Mouse (Mus musculus) lung, postnatal 0 days (tissue): ENCODE results near the gene Nup214. TPM values are rescaled to one million over a fixed set of nuclear protein-coding genes. Genes with fewer than 3 reads are reported as not detected.

ENCODE experiments used
- ATAC-seq: fragments of 200-750 bp; cut with Nextera tagmentation; 2 replicates; pipeline ENCODE4 v1.8.0; 2017; ENCODE audit warnings: moderate library complexity
- DNase-seq: peaks from one replicate; pipeline ENCODE4 v3.0.0-alpha.2; 2016; ENCODE audit warnings: low spot score
- H3K27ac ChIP-seq: fragments of 300-500 bp; sonication (generic); 2 replicates; pipeline ENCODE4 v1.5.1; 2014; ENCODE audit warnings: antibody characterized with exemption, mild to moderate bottlenecking, low read length, mixed read lengths
- H3K27me3 ChIP-seq: fragments of 300-500 bp; sonication (generic); replicated peaks from 2 replicates; pipeline ENCODE4 v1.6.1; 2014; ENCODE audit warnings: low read length, mixed read lengths; ENCODE audit not compliant: insufficient read depth
- H3K36me3 ChIP-seq: fragments of 300-500 bp; sonication (generic); 2 replicates; pipeline ENCODE4 v1.6.1; 2014; ENCODE audit warnings: low read length, mixed read lengths; ENCODE audit not compliant: insufficient read depth
- H3K4me1 ChIP-seq: fragments of 300-500 bp; sonication (generic); 2 replicates; pipeline ENCODE4 v1.6.1; 2014; ENCODE audit warnings: antibody characterized with exemption, low read depth, low read length, mixed read lengths; ENCODE audit not compliant: insufficient read depth
- H3K4me2 ChIP-seq: fragments of 300-500 bp; sonication (generic); replicated peaks from 2 replicates; pipeline ENCODE4 v1.6.1; 2014; ENCODE audit warnings: low read depth, mild to moderate bottlenecking, low read length, moderate library complexity, mixed read lengths
- H3K4me3 ChIP-seq: fragments of 300-500 bp; sonication (generic); 2 replicates; pipeline ENCODE4 v1.5.1; 2014; ENCODE audit warnings: low read depth, low read length
- H3K9ac ChIP-seq: fragments of 300-500 bp; sonication (generic); replicated peaks from 2 replicates; pipeline ENCODE4 v1.6.1; 2014; ENCODE audit warnings: low read depth, mild to moderate bottlenecking
- H3K9me3 ChIP-seq: fragments of 300-500 bp; sonication (generic); 2 replicates; pipeline ENCODE4 v1.6.1; 2016; ENCODE audit warnings: low read length, mixed read lengths
- CTCF ChIP-seq: IDR thresholded peaks from 2 replicates; pipeline ENCODE4 v1.5.1; 2016; ENCODE audit warnings: antibody characterized with exemption, mild to moderate bottlenecking
- EP300 ChIP-seq: IDR thresholded peaks from 2 replicates; pipeline ENCODE4 v1.6.1; 2016; ENCODE audit warnings: antibody characterized with exemption, mild to moderate bottlenecking, control low read depth
- WGBS: fragments of 180-500 bp; shearing (Covaris S2); extraction: QIAGEN DNeasy Blood & Tissue Kit; methylation state at CpG from one replicate; pipeline ENCODE4 v1.1.7; 2014; 5-methylcytosine and 5-hydroxymethylcytosine counted together
- polyA plus RNA-seq: library from polyadenylated mRNA; unstranded; fragments of >200 nt; fragmentation: Nextera tagmentation; extraction: Ambion mirVana; gene quantifications from 2 replicates; pipeline ENCODE4 v1.2.1, GENCODE M21; 2015

The Nup214 gene
- polyA plus RNA-seq, 1 experiment from 2014 or later, result 57.1 TPM

DNA sequence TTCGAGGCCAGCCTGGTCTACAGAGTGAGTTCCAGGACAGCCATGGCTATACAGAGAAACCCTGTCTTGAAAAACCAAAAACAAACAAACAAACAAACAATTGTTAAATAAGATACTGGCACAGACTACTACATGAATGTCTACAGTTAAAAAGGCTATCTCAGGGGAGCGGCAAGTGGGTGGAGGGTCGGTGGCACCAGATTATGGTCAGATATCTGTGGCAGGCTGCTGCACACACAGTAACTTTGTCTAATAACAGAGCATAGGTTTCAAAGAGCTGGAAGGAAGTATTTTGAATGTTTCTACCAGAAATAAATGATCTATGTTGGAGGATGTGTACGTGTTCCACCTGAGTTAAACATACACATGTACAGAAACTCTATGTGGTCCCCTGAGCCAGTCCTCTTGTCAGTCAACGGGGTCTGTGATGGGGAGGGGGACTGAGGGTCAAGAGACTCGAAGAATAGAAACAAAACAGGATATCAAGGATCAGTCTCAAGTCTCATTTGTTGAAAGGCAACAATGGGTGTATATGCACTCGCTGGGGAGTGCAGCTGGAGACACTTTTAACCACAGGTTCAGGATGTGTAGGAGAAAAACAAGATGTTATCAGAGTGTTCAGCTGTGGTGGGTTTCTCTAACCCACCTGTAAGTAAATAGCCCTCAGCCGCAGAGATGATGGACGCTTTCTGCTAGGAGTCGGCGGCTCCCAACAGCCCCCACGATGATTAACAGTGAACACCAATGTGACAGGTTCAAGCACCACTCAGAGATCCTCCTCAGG is 87.7 kb downstream of the Nup214 start:
- ATAC-seq, result no peak
- no peaks in the 10 kb centered on the region for H3K4me1 ChIP-seq
- no peaks in the 10 kb centered on the region for H3K9me3 ChIP-seq
- H3K9ac ChIP-seq, result no peak overlapping the region
- H3K27me3 ChIP-seq, result no peaks in the 10 kb centered on the region
- H3K4me3 ChIP-seq, result no peak overlapping the region
- H3K4me2 ChIP-seq, result no peak overlapping the region
- WGBS, result 42% methylated on average over 12 of the region's 12 CpGs
- no peaks in the 10 kb centered on the region for H3K36me3 ChIP-seq
- no peak overlapping the region for H3K27ac ChIP-seq
- TF ChIP-seq CTCF, result no peak
- TF ChIP-seq EP300, result no peak
- no peak for DNase-seq

GRCm38 (mm10) chr2:32062626-32063410 is 88.6 kb downstream of the Nup214 start:
- Histone ChIP-seq H3K9ac (no peak overlapping the region), H3K4me3 (no peak overlapping the region), H3K9me3 (no peaks in the 10 kb centered on the region), H3K27ac (no peak overlapping the region), H3K27me3 (no peaks in the 10 kb centered on the region), H3K4me2 (no peak overlapping the region), H3K36me3 (no peaks in the 10 kb centered on the region), H3K4me1 (no peaks in the 10 kb centered on the region)
- TF ChIP-seq CTCF (no peak), EP300 (no peak)
- DNase-seq (no peak), ATAC-seq (no peak)
- WGBS, result 79% methylated on average over 15 of the region's 15 CpGs

GRCm38 (mm10) chr2:32063451-32064151 is 89.4 kb downstream of the Nup214 start:
- no peak for DNase-seq
- WGBS, result 65% methylated on average over 7 of the region's 7 CpGs
- Histone ChIP-seq H3K4me2 (no peak overlapping the region), H3K27ac (no peak overlapping the region), H3K36me3 (no peaks in the 10 kb centered on the region), H3K27me3 (no peaks in the 10 kb centered on the region), H3K9me3 (no peaks in the 10 kb centered on the region), H3K4me3 (no peak overlapping the region), H3K9ac (no peak overlapping the region), H3K4me1 (no peaks in the 10 kb centered on the region)
- ATAC-seq, result no peak
- TF ChIP-seq CTCF (no peak), EP300 (no peak)

GRCm38 (mm10) chr2:32064913-32065312 is 90.7 kb downstream of the Nup214 start:
- 51% methylated on average over 13 of the region's 13 CpGs for WGBS
- no peak for DNase-seq
- H3K4me3 ChIP-seq, result no peak overlapping the region

GRCm38 (mm10) chr2:32065371-32065791 is 91.1 kb downstream of the Nup214 start:
- TF ChIP-seq EP300 (no peak), CTCF (no peak)
- Histone ChIP-seq H3K27me3 (no peaks in the 10 kb centered on the region), H3K27ac (no peak overlapping the region), H3K4me2 (no peak overlapping the region), H3K9me3 (no peaks in the 10 kb centered on the region), H3K4me1 (no peaks in the 10 kb centered on the region), H3K4me3 (no peak overlapping the region), H3K36me3 (no peaks in the 10 kb centered on the region), H3K9ac (no peak overlapping the region)
- 66% methylated on average over 5 of the region's 5 CpGs for WGBS
- DNase-seq, result no peak
- no peak for ATAC-seq

More at GRCm38 (mm10) chr2:32064913-32065312, 90.7 kb downstream of the Nup214 start:
- Histone ChIP-seq H3K9ac (no peak overlapping the region), H3K4me2 (no peak overlapping the region), H3K27me3 (no peaks in the 10 kb centered on the region), H3K9me3 (no peaks in the 10 kb centered on the region), H3K27ac (no peak overlapping the region), H3K4me1 (no peaks in the 10 kb centered on the region), H3K36me3 (no peaks in the 10 kb centered on the region)
- no peak for ATAC-seq
- TF ChIP-seq EP300, result no peak
- no peak for TF ChIP-seq CTCF

DNA sequence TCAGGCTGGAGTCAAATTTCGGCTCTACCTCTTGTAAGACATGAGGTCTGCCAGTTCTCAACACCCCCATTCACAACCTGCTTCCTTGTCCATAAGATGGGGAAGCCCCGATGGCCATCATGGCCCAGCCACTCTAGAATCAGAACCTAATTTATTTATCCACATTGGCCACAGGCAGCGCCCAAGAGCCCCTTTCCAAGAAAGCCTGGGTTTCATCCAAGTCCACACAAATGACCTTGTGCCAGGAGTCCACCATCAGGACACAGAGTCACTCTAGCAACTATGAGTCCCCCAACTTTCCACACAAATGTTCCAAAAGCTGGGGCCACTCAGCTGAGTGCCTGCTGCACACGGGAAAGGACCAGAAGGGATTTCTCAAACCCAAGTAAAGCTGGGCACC is 91.8 kb downstream of the Nup214 start:
- Histone ChIP-seq H3K36me3 (no peaks in the 10 kb centered on the region), H3K27me3 (no peaks in the 10 kb centered on the region), H3K9ac (no peak overlapping the region), H3K4me1 (no peaks in the 10 kb centered on the region), H3K9me3 (no peaks in the 10 kb centered on the region), H3K27ac (no peak overlapping the region), H3K4me3 (no peak overlapping the region), H3K4me2 (no peak overlapping the region)
- DNase-seq (no peak), ATAC-seq (no peak)
- WGBS, result 78% methylated on average over 4 of the region's 4 CpGs
- TF ChIP-seq CTCF (peak; percentile 29), EP300 (no peak)
